Mouse (Mus musculus): ENCODE data around the gene Selenoo. TPM values are rescaled to one million over a fixed set of nuclear protein-coding genes. Genes with fewer than 3 reads are reported as not detected.
A peak's percentile ranks its signal among the peaks of the same experiment; 100 is the strongest.

Selenoo gene
- 17.8 and 19.1 TPM in 2 replicates for polyA plus RNA-seq (2015; fragmentation: Nextera tagmentation; extraction: Ambion mirVana)

- H3K4me3 ChIP-seq (ENCODE audit: low read depth, low read length), result peak within 1 kb of the TSS; percentile 80
- peak within 1 kb of the TSS; percentile 82 for H3K27ac ChIP-seq (ENCODE audit: low read length)
- H3K4me1 ChIP-seq (ENCODE audit: control insufficient read depth, insufficient read depth, low read length), result peaks cover 20% of the 10 kb centered on the region
- WGBS, result 3% methylated on average over 31 of the region's 38 CpGs
- peak; percentile 94 for ATAC-seq
- H3K9me3 ChIP-seq (replicated peaks; ENCODE audit: control insufficient read depth, low read length, poor library complexity, severe bottlenecking), result no peaks in the 10 kb centered on the region
- peak within 1 kb of the TSS; percentile 88 for H3K9ac ChIP-seq (ENCODE audit: low read depth, low read length)
- no peaks in the 10 kb centered on the region for H3K27me3 ChIP-seq (ENCODE audit: control insufficient read depth, insufficient read depth, low read depth, low read length)
- H3K4me2 ChIP-seq (ENCODE audit: low read length), result peak within 1 kb of the TSS; percentile 85
- H3K36me3 ChIP-seq (ENCODE audit: control insufficient read depth, insufficient read depth, low read length), result peaks cover 23% of the 10 kb centered on the region
Measured at GRCm38 (mm10) chr15:89088607-89089247, at the start of gene Selenoo. Selenoo (plus strand) TSS chr15:89089084.

- Histone ChIP-seq H3K36me3 (ENCODE audit: control insufficient read depth, insufficient read depth, low read length) (no peaks in the 10 kb centered on the region), H3K4me1 (ENCODE audit: control insufficient read depth, insufficient read depth, low read length) (no peaks in the 10 kb centered on the region)
Measured at GRCm38 (mm10) chr15:89044381-89044780, 44.5 kb upstream of the Selenoo start.

GRCm38 (mm10) chr15:89046356-89046755, 42.5 kb upstream of the Selenoo start:
- Histone ChIP-seq H3K9ac (ENCODE audit: low read depth, low read length) (no peak overlapping the region), H3K27me3 (ENCODE audit: control insufficient read depth, insufficient read depth, low read depth, low read length) (no peaks in the 10 kb centered on the region), H3K4me3 (ENCODE audit: low read depth, low read length) (no peak overlapping the region), H3K36me3 (ENCODE audit: control insufficient read depth, insufficient read depth, low read length) (no peaks in the 10 kb centered on the region), H3K4me1 (ENCODE audit: control insufficient read depth, insufficient read depth, low read length) (no peaks in the 10 kb centered on the region), H3K4me2 (ENCODE audit: low read length) (no peak overlapping the region), H3K27ac (ENCODE audit: low read length) (no peak overlapping the region), H3K9me3 (replicated peaks; ENCODE audit: control insufficient read depth, low read length, poor library complexity, severe bottlenecking) (0 out of 2 replicates have a peak, but pooled peaks cover 5% of the 10 kb centered on the region)
- WGBS, result 77% methylated on average over 4 of the region's 4 CpGs
- ATAC-seq, result no peak

More at GRCm38 (mm10) chr15:89044381-89044780, 44.5 kb upstream of the Selenoo start:
- H3K4me2 ChIP-seq (ENCODE audit: low read length), result no peak overlapping the region
- no peak for ATAC-seq
- H3K9me3 ChIP-seq (replicated peaks; ENCODE audit: control insufficient read depth, low read length, poor library complexity, severe bottlenecking), result 0 out of 2 replicates have a peak, but pooled peaks cover 5% of the 10 kb centered on the region
- no peak overlapping the region for H3K4me3 ChIP-seq (ENCODE audit: low read depth, low read length)
- H3K27ac ChIP-seq (ENCODE audit: low read length), result no peak overlapping the region
- H3K27me3 ChIP-seq (ENCODE audit: control insufficient read depth, insufficient read depth, low read depth, low read length), result no peaks in the 10 kb centered on the region
- H3K9ac ChIP-seq (ENCODE audit: low read depth, low read length), result no peak overlapping the region
- 77% methylated on average over 5 of the region's 5 CpGs for WGBS

GRCm38 (mm10) chr15:89054666-89055065, 34.2 kb upstream of the Selenoo start:
- Histone ChIP-seq H3K9ac (ENCODE audit: low read depth, low read length) (no peak overlapping the region), H3K36me3 (ENCODE audit: control insufficient read depth, insufficient read depth, low read length) (no peaks in the 10 kb centered on the region), H3K27me3 (ENCODE audit: control insufficient read depth, insufficient read depth, low read depth, low read length) (no peaks in the 10 kb centered on the region), H3K4me2 (ENCODE audit: low read length) (no peak overlapping the region), H3K27ac (ENCODE audit: low read length) (no peak overlapping the region), H3K4me3 (ENCODE audit: low read depth, low read length) (no peak overlapping the region), H3K4me1 (ENCODE audit: control insufficient read depth, insufficient read depth, low read length) (peaks cover 6% of the 10 kb centered on the region; the same call in 1 of the 2 replicates), H3K9me3 (replicated peaks; ENCODE audit: control insufficient read depth, low read length, poor library complexity, severe bottlenecking) (no peaks in the 10 kb centered on the region)
- 90% methylated on average over 7 of the region's 7 CpGs for WGBS
- no peak for ATAC-seq

DNA sequence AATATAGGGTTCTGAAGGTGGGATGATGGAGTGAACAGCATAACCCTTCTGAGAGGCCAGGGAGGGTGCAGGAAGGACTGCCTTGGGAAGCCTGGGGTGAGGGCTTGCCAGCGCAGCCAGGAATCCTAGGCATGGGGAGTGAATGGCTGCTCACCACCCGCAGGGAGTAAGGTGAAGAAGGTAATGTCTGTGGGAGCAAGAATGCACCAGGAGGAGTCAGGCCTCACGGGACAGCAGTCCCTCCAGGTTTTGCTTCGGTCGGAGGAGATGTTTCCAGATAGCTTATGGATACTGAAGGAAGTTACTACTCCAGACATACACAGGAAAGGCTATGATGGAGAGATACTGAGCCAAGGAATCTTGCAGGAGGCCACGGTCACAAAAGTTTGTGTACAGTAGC, 30.1 kb upstream of the Selenoo start:
- Histone ChIP-seq H3K27me3 (ENCODE audit: control insufficient read depth, insufficient read depth, low read depth, low read length) (no peaks in the 10 kb centered on the region), H3K4me1 (ENCODE audit: control insufficient read depth, insufficient read depth, low read length) (peaks cover 20% of the 10 kb centered on the region), H3K4me2 (ENCODE audit: low read length) (peak overlapping the region; percentile 83), H3K9me3 (replicated peaks; ENCODE audit: control insufficient read depth, low read length, poor library complexity, severe bottlenecking) (no peaks in the 10 kb centered on the region), H3K9ac (ENCODE audit: low read depth, low read length) (peak overlapping the region; percentile 88), H3K4me3 (ENCODE audit: low read depth, low read length) (peak overlapping the region; percentile 78), H3K27ac (ENCODE audit: low read length) (peak overlapping the region; percentile 85; the same call in 1 of the 2 replicates), H3K36me3 (ENCODE audit: control insufficient read depth, insufficient read depth, low read length) (no peaks in the 10 kb centered on the region; the same call in none of the 2 replicates)
- no peak for ATAC-seq
- 28% methylated on average over 6 of the region's 6 CpGs for WGBS

GRCm38 (mm10) chr15:89059161-89059931, 29.5 kb upstream of the Selenoo start, which contains the start of gene Panx2:
Panx2 (plus strand) TSS chr15:89059734.
- Histone ChIP-seq H3K4me2 (ENCODE audit: low read length) (peak within 1 kb of the TSS; percentile 83), H3K9me3 (replicated peaks; ENCODE audit: control insufficient read depth, low read length, poor library complexity, severe bottlenecking) (no peaks in the 10 kb centered on the region), H3K4me1 (ENCODE audit: control insufficient read depth, insufficient read depth, low read length) (peaks cover 20% of the 10 kb centered on the region), H3K9ac (ENCODE audit: low read depth, low read length) (peak within 1 kb of the TSS; percentile 88), H3K36me3 (ENCODE audit: control insufficient read depth, insufficient read depth, low read length) (no peaks in the 10 kb centered on the region; the same call in none of the 2 replicates), H3K27ac (ENCODE audit: low read length) (peak within 1 kb of the TSS; percentile 85), H3K4me3 (ENCODE audit: low read depth, low read length) (peak within 1 kb of the TSS; percentile 78), H3K27me3 (ENCODE audit: control insufficient read depth, insufficient read depth, low read depth, low read length) (no peaks in the 10 kb centered on the region)
- WGBS, result under 1% methylated on average over 46 of the region's 57 CpGs
- ATAC-seq, result peak; percentile 57

DNA sequence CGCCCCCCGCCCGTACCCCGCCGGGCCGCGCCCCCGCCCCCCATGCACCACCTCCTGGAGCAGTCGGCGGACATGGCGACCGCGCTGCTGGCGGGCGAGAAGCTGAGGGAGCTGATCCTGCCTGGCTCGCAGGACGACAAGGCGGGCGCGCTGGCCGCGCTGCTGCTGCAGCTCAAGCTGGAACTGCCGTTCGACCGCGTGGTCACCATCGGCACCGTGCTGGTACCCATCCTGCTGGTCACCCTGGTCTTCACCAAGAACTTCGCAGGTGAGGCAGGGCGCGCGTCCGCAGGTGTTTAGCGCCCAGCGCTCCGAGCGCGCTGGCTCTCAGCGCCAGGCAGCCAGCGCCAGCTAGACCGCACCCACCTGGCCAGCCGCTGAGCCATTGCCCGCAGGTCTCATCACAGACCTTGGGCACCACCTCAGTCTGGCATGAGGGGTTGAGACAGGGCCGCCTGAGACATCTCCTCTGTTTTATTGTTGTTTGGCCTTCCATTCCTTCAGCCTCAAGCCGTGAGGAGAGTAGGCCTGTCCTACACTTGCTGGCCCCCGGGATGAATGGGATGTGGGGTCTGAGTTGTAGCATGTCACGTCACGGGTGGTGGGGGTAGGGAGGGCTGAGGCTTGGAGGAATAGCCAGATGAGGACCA, 28.7 kb upstream of the Selenoo start:
- peaks cover 20% of the 10 kb centered on the region for H3K4me1 ChIP-seq (ENCODE audit: control insufficient read depth, insufficient read depth, low read length)
- H3K9ac ChIP-seq (ENCODE audit: low read depth, low read length), result peak overlapping the region; percentile 88
- H3K9me3 ChIP-seq (replicated peaks; ENCODE audit: control insufficient read depth, low read length, poor library complexity, severe bottlenecking), result no peaks in the 10 kb centered on the region
- H3K27me3 ChIP-seq (ENCODE audit: control insufficient read depth, insufficient read depth, low read depth, low read length), result no peaks in the 10 kb centered on the region
- WGBS, result under 1% methylated on average over 39 of the region's 48 CpGs
- peak overlapping the region; percentile 78 for H3K4me3 ChIP-seq (ENCODE audit: low read depth, low read length)
- ATAC-seq, result peak; percentile 72
- H3K27ac ChIP-seq (ENCODE audit: low read length), result peak overlapping the region; percentile 85
- H3K4me2 ChIP-seq (ENCODE audit: low read length), result peak overlapping the region; percentile 83
- no peaks in the 10 kb centered on the region; the same call in none of the 2 replicates for H3K36me3 ChIP-seq (ENCODE audit: control insufficient read depth, insufficient read depth, low read length)

DNA sequence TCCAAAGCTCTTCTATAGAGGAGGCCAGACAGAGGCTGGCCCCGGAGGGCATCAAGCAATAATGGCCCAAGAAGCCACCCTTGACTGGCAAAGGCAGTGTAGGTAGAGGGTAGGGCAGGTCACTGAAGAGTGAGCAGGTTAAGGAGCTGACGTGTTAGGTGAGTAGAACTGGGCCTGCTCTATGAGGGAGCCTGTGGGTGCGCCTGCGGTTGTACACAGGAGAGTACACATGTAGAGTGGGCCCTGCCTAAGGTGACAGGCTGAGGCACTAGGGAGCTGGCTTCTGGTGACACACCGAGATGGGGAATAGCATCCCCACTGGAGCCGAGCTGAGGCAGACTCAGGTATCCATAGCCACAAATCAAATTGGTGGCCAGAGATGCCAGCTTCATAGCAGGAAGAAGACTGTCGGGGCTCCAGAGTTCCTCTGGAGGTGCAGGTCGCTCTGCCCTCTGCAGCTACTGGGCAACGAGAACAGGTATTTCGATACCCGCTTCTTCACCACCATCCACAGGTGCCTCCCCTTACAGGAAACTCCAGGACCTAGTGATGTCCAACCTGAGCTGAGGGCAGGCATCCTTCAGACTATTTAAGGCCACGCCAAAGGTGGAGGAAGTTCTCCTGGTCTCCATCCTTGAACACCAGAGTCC, 27.9 kb upstream of the Selenoo start:
- H3K4me1 ChIP-seq (ENCODE audit: control insufficient read depth, insufficient read depth, low read length), result peaks cover 20% of the 10 kb centered on the region
- ATAC-seq, result peak; percentile 43; the same call in 1 of the 2 replicates
- peak overlapping the region; percentile 88 for H3K9ac ChIP-seq (ENCODE audit: low read depth, low read length)
- no peaks in the 10 kb centered on the region for H3K9me3 ChIP-seq (replicated peaks; ENCODE audit: control insufficient read depth, low read length, poor library complexity, severe bottlenecking)
- peak overlapping the region; percentile 83 for H3K4me2 ChIP-seq (ENCODE audit: low read length)
- WGBS, result 90% methylated on average over 12 of the region's 12 CpGs
- peak overlapping the region; percentile 85 for H3K27ac ChIP-seq (ENCODE audit: low read length)
- no peaks in the 10 kb centered on the region; the same call in none of the 2 replicates for H3K36me3 ChIP-seq (ENCODE audit: control insufficient read depth, insufficient read depth, low read length)
- peak overlapping the region; percentile 78 for H3K4me3 ChIP-seq (ENCODE audit: low read depth, low read length)
- peaks cover 5% of the 10 kb centered on the region; the same call in 1 of the 2 replicates for H3K27me3 ChIP-seq (ENCODE audit: control insufficient read depth, insufficient read depth, low read depth, low read length)
